Mouse (Mus musculus) heart, embryonic 16.5 days (tissue): Measurements from ENCODE around the gene Zdhhc5. TPM values are rescaled to one million over a fixed set of nuclear protein-coding genes. Genes with fewer than 3 reads are reported as not detected.
"Not testable (repeated sequence)": the region's sequence is repeated elsewhere in the genome, so short reads cannot be mapped to it uniquely, and the experiment has no call there.

ENCODE experiments used
- ATAC-seq: fragments of 200-750 bp; cut with Nextera tagmentation; replicated peaks from 2 replicates; pipeline ENCODE4 v1.8.0; 2017; ENCODE audit warnings: moderate number of reproducible peaks; ENCODE audit not compliant: insufficient read depth, low FRiP score; ENCODE audit errors: extremely low read depth
- H3K27ac ChIP-seq: fragments of 300-500 bp; sonication (generic); 2 replicates; pipeline ENCODE4 v1.5.1; 2014; ENCODE audit warnings: mild to moderate bottlenecking, low read length, control low read depth, moderate library complexity
- H3K27me3 ChIP-seq: fragments of 300-500 bp; sonication (generic); 2 replicates; pipeline ENCODE4 v1.6.1; 2014; ENCODE audit warnings: low read length, mixed read lengths; ENCODE audit not compliant: control insufficient read depth, insufficient read depth
- H3K36me3 ChIP-seq: fragments of 300-500 bp; sonication (generic); 2 replicates; pipeline ENCODE4 v1.6.1; 2014; ENCODE audit not compliant: control insufficient read depth, insufficient read depth
- H3K4me1 ChIP-seq: fragments of 300-500 bp; sonication (generic); 2 replicates; pipeline ENCODE4 v1.6.1; 2014; ENCODE audit warnings: low read length, mixed read lengths; ENCODE audit not compliant: control insufficient read depth, insufficient read depth
- H3K4me2 ChIP-seq: fragments of 300-500 bp; sonication (generic); 2 replicates; pipeline ENCODE4 v1.6.1; 2014; ENCODE audit warnings: low read depth, mild to moderate bottlenecking, control low read depth, low read length
- H3K4me3 ChIP-seq: fragments of 300-500 bp; sonication (generic); 2 replicates; pipeline ENCODE4 v1.5.1; 2014; ENCODE audit warnings: mild to moderate bottlenecking, control low read depth, low read length
- H3K9ac ChIP-seq: fragments of 300-500 bp; sonication (generic); 2 replicates; pipeline ENCODE4 v1.6.1; 2014; ENCODE audit warnings: low read length, control low read depth
- H3K9me3 ChIP-seq: fragments of 300-500 bp; sonication (generic); replicated peaks from 2 replicates; pipeline ENCODE4 v1.6.1; 2016; ENCODE audit warnings: low read length; ENCODE audit not compliant: control insufficient read depth
- WGBS: fragments of 180-500 bp; shearing (Covaris S2); extraction: QIAGEN DNeasy Blood & Tissue Kit; methylation state at CpG from one replicate; pipeline ENCODE4 v1.1.7; 2014; 5-methylcytosine and 5-hydroxymethylcytosine counted together
- polyA plus RNA-seq: library from polyadenylated mRNA; unstranded; fragments of >200 nt; fragmentation: Nextera tagmentation; extraction: Ambion mirVana; gene quantifications from 2 replicates; pipeline ENCODE4 v1.2.1, GENCODE M21; 2015

Gene Zdhhc5
- polyA plus RNA-seq, 1 experiment from 2014 or later, result 21.7 TPM

DNA sequence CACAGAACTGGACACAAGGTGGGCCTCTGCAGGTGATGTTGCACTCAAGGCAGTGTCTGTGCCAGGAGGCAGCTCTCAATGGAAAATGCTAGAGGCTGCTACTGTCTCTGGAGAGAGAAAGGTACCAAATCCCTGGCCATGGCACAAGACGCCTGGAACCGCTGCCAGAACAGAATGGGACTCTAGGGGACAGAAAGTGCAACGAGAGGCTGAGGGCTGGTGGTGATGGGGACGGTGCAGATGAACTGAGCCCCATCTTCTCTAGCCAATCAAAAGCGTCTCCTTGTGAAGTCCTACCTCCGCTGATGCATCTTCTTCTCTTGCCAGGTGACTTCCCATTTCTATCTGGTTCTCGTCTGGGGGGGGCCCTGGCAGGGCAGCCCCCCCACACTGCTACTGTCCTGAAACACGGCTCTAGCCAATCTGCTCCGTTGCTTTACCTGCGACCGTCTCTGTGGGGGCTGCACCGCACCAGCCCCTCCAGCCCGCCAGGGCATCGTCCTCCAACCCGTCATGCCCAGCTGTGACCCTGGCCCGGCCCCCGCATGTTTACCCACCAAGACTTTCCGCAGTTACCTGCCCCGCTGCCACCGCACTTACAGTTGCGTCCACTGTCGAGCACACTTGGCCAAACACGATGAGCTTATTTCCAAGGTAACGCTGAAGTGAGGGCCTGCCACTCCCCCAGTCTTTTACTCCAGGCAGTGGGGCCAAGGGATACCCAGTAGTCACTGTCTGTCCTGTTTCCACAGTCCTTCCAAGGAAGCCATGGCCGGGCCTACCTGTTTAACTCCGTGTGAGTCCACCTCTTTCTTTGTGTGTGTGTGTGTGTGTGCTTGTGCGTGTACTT is 21.6 kb upstream of the Zdhhc5 start:
- no peak overlapping the region for H3K4me3 ChIP-seq
- H3K27ac ChIP-seq, result no peak overlapping the region
- H3K36me3 ChIP-seq, result no peaks in the 10 kb centered on the region
- WGBS, result 9% methylated on average over 27 of the region's 27 CpGs
- peaks cover 11% of the 10 kb centered on the region for H3K27me3 ChIP-seq
- peaks cover 41% of the 10 kb centered on the region for H3K4me1 ChIP-seq
- peak overlapping the region; percentile 18 for H3K4me2 ChIP-seq
- ATAC-seq, result no peak
- no peak overlapping the region for H3K9ac ChIP-seq
- no peaks in the 10 kb centered on the region for H3K9me3 ChIP-seq

DNA sequence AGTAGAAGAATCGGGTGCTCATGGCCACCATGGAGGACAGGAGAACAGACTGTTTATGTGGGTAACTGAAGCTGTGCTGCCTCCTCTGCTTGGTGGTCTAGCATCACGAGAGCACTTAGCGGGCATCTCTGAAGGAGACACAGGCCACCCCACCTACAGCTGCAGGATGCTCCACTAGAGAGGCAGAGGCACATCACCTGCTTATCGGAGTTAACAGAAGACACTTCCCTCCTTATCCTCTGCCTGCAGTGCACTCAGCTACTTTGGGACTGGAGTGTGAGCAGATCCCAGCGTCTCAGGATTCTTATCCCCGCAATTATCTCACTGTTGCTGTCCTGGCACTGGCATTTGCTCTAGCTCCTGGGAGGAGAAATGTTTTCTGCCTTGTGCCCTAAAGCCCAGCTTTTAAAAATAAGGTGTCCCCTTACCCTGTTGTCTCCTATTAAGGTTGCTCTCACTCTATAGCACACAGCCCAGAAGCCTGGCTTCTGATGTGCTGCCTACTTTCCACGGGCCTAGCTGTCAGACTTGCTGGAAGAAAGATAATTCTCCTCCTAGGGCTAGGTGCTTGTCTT is 20.5 kb upstream of the Zdhhc5 start:
- ATAC-seq, result no peak
- Histone ChIP-seq H3K27me3 (peaks cover 11% of the 10 kb centered on the region), H3K9me3 (no peaks in the 10 kb centered on the region), H3K4me2 (no peak overlapping the region; the same call in 1 of the 2 replicates), H3K4me3 (no peak overlapping the region), H3K4me1 (peaks cover 30% of the 10 kb centered on the region), H3K27ac (no peak overlapping the region), H3K9ac (no peak overlapping the region), H3K36me3 (no peaks in the 10 kb centered on the region)
- WGBS, result 13% methylated on average over 7 of the region's 7 CpGs

DNA sequence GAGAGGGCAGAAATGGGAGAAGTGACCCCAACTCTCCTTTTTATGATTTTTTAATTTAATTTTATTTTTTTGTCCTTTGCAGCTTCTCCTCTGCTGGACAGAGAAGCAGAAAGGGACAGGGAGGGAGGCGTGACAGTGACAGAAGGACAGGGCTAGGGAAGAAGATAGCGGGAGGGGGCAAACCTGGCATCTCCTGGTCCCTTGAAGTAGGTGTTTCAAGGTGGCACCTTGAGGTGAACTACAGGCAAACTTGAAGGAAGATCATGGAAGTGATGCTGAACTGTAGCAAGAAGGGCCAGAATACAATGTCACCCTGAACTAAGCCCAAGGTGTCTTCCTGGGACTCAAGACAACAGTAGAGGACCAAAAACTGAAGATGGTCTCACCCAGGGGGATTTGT is 19.9 kb upstream of the Zdhhc5 start:
- Histone ChIP-seq H3K9me3 (no peaks in the 10 kb centered on the region), H3K9ac (peak overlapping the region; percentile 35; the same call in 1 of the 2 replicates), H3K4me3 (peak overlapping the region; percentile 45), H3K4me2 (peak overlapping the region; percentile 62), H3K4me1 (peaks cover 29% of the 10 kb centered on the region), H3K27me3 (peaks cover 11% of the 10 kb centered on the region), H3K36me3 (no peaks in the 10 kb centered on the region), H3K27ac (no peak overlapping the region)
- no peak for ATAC-seq
- WGBS, result 2% methylated on average over 2 of the region's 2 CpGs

DNA sequence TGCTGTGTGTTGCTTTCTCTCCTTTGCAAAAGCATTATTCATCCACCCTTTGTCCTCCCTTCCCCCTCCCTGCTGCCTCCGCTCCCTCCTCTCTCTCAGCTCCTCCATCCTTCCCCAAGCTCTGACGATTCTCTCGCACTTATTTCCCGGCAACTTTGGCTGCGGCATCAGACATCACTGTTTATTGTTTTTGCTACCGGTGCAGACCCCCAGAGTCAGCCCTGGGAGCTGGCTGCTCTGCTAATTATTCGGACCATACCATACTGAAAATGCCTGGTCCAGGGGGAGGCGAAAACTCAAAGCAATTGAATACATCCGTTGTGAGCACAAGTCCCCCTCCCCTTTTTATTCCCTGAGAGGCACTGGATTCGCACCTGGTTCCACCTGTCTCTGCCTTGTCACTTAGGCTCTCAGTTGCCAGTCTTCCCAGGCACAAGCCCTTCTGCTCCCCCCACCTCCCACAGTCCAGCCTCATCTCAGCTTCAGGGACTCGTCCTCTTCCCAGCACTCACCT is 19.4 kb upstream of the Zdhhc5 start:
- H3K9me3 ChIP-seq, result no peaks in the 10 kb centered on the region
- peak overlapping the region; percentile 45 for H3K4me3 ChIP-seq
- H3K4me1 ChIP-seq, result peaks cover 26% of the 10 kb centered on the region
- ATAC-seq, result no peak
- no peak overlapping the region for H3K27ac ChIP-seq
- peak overlapping the region; percentile 62 for H3K4me2 ChIP-seq
- peaks cover 11% of the 10 kb centered on the region for H3K27me3 ChIP-seq
- under 1% methylated on average over 11 of the region's 11 CpGs for WGBS
- H3K9ac ChIP-seq, result peak overlapping the region; percentile 35
- H3K36me3 ChIP-seq, result no peaks in the 10 kb centered on the region

DNA sequence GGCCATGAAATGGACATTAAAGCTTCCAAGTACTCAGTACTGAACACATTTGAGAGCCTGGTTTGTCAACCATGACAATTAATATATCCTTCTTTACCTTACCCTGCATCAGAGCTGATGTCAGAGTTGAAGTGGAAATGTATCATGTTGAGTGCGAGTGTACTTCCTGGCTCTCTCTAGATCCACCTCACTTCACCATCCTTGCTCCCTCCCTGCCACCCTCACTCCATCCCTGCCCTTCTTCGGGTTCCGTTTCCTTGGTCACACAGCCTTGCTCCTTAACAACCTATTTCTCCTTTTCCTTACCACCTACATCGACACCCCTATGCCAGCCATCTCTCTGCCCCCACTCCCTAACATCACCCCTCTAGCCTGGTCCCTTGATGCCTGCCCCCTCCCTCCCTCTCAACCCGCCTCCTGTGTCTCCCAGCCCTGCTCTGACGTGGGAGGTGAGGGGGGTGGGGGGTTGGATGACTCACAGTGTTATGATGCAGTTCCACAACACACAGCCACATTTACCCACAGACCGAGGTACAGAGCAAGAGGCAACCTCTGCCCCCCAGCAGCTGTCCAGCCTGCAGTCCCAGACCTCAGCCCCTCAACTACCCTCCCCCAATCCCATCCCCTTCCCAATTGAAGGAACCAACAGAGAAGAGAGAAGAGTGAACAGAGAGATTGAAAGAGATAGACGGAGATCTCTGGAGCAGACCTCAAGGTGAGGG is 18.8 kb upstream of the Zdhhc5 start, which contains the start of gene Ypel4:
Ypel4 (plus strand) TSS at position 480 of the 722 bp plus-strand sequence.
- H3K4me3 ChIP-seq, result peak within 1 kb of the TSS; percentile 45
- H3K36me3 ChIP-seq, result no peaks in the 10 kb centered on the region
- peak within 1 kb of the TSS; percentile 62 for H3K4me2 ChIP-seq
- peaks cover 24% of the 10 kb centered on the region for H3K4me1 ChIP-seq
- ATAC-seq, result 0 out of 2 replicates have a peak, but pooled peaks have one; percentile 15
- H3K27ac ChIP-seq, result no peak within 1 kb of the TSS
- 3% methylated on average over 8 of the region's 8 CpGs for WGBS
- H3K9ac ChIP-seq, result peak within 1 kb of the TSS; percentile 35
- peaks cover 11% of the 10 kb centered on the region for H3K27me3 ChIP-seq
- H3K9me3 ChIP-seq, result no peaks in the 10 kb centered on the region

DNA sequence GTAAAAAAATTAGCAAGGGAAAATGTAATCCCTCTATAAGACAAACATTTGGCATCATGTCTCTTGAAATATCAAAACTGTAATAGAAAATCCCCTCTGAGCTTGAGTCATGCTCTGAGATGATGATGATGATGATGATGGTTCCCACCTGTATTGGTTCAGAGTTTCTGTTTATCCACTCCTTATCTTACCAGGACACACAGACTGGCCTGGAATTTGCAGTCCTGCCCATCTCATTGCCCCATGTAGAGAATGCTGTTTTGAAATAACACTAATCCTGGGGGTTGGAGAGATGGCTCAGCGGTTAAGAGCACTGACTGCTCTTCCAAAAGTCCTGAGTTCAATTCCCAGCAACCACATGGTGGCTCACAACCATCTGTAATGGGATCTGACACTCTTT is 17.4 kb upstream of the Zdhhc5 start:
- peaks cover 17% of the 10 kb centered on the region; the same call in 1 of the 2 replicates for H3K4me1 ChIP-seq
- ATAC-seq, result no peak
- no peak overlapping the region for H3K4me3 ChIP-seq
- no peak overlapping the region for H3K9ac ChIP-seq
- peaks cover 11% of the 10 kb centered on the region for H3K27me3 ChIP-seq
- H3K36me3 ChIP-seq, result no peaks in the 10 kb centered on the region
- 74% methylated on average over 1 of the region's 1 CpGs for WGBS
- no peaks in the 10 kb centered on the region for H3K9me3 ChIP-seq
- no peak overlapping the region for H3K27ac ChIP-seq
- H3K4me2 ChIP-seq, result no peak overlapping the region

DNA sequence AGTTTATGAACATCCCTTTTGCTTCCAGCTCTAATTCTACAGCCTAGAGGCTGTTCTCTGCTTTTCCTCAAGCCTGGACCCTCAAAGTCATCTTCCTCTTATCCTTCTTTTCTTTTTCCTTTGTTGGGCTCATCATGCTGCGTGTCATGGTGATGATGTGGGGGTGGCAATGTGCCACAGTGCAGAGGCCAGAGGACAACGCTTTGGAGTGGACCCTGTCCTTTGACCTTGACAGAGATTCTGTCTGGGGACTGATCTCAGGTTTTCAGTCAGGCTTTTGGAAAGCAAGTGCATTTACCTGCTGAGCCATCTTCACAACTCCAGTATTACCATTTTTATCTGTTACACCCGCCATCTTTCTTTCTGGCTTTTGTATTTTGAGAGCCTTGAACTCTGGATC is 16.2 kb upstream of the Zdhhc5 start:
- Histone ChIP-seq H3K4me1 (peaks cover 14% of the 10 kb centered on the region), H3K4me2 (no peak overlapping the region), H3K27me3 (peaks cover 10% of the 10 kb centered on the region), H3K9me3 (no peaks in the 10 kb centered on the region), H3K27ac (no peak overlapping the region), H3K36me3 (no peaks in the 10 kb centered on the region), H3K9ac (no peak overlapping the region), H3K4me3 (no peak overlapping the region)
- 77% methylated on average over 3 of the region's 3 CpGs for WGBS
- no peak for ATAC-seq

DNA sequence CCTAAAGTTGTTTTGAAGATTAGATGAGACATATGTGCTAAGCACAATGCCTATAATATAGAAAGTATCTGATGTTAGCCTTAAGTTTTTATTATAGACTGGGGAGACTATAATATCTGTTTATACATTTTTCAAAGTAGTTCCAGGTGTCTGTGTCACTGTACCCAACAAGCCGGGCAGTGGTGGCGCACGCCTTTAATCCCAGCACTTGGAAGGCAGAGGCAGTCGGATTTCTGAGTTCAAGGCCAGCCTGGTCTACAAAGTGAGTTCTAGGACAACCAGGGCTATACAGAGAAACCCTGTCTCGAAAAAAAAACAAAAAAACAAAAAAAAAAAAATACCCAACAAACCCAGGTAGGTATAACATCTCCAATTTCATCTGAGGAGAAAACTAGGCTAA is 13.2 kb upstream of the Zdhhc5 start:
- ATAC-seq, H3K4me2 ChIP-seq, H3K27ac ChIP-seq, H3K9ac ChIP-seq, H3K4me3 ChIP-seq, H3K27me3 ChIP-seq, H3K9me3 ChIP-seq: not testable (repeated sequence)
- H3K4me1 ChIP-seq, result peaks cover 16% of the 10 kb centered on the region
- peaks cover 20% of the 10 kb centered on the region for H3K36me3 ChIP-seq
- 80% methylated on average over 5 of the region's 5 CpGs for WGBS
